Mouse (Mus musculus): ENCODE measurements around the gene Tmem181a. TPM values are rescaled to one million over a fixed set of nuclear protein-coding genes. Genes with fewer than 3 reads are reported as not detected.
"Not testable (repeated sequence)": the region's sequence is repeated elsewhere in the genome, so short reads cannot be mapped to it uniquely, and the experiment has no call there.

Tmem181a gene
- 1 to 10 TPM; 6.2 to 7.8 (median 7.2) TPM for total RNA-seq (2022)

DNA sequence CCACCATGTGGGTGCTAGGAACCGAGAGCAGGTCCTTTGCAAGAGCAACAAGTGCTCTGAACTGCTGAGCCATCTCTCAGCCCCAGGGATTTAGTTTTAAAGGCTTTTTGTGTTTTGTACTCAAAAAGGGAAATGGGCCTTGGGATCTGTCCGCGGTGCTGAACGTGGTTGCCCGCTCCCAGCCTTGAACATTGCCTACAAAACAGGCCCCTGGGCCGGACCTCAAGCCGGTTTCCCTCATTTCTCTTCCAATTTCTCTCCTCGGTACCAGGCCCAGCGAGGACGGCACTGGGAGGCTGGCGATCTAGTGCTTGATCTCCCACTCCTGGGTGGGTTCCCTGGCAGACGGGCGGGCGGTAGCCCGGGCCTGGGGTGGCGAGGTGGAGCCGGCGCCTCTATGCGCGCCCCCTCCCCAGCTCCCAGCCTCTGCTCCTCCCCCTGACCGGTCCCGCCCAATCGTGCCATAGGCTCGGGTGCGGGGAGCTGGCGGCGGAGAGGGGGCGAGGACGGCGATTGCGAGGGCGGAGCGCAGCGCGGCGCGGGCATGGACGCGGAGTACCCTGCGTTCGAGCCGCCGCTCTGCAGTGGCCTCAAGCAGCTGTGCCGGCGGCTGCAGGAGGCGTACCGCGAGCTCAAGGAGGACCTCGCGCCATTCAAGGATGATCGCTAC is at the start of gene Tmem181a:
Gene Tmem181a (plus strand): TSS at position 461 of the 670 bp plus-strand sequence.
- not testable (repeated sequence) for DNase-seq (ENCODE audit: low spot score)

DNA sequence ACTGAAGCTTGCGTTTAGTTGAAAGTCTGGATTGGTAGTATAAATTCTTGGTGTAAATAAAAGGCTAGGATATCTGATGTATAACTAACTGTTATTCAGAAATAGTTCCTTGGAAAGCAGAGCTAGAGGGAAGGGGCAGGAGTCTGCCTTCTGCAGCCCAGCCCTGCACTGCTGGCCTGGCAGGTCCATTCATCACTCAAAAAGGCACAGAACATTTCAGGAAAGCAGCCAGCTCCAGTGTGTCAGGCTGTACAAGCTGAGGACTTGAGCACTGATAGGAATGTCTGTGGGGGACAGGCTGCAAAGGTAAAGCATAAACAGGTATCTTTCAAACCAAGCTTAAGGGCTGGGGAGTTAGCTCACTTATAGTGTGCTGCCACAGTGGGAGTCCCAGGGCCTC is 44.9 kb upstream of the Tmem181a start:
- DNase-seq (ENCODE audit: low spot score): peak; percentile 50

DNA sequence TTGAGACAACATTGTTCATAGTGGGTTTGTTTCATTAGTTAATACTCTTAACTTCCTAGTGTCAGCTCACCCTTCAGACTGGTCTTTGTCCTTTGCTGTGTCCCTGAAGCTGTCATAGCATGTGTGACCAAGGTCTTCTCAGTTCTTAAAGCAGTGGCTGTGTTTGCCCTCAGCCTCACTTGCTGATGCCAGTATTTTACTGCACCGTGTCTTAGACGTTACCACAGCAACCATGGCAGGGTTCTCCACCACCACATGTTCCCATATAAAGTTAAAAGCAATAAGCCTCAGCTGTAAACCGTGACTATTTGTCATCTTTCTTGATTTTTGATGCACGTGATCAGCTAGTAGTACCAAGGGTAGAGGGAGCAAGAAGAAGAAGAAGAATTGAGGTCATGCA is 41.0 kb upstream of the Tmem181a start:
- DNase-seq (ENCODE audit: low spot score): no peak

DNA sequence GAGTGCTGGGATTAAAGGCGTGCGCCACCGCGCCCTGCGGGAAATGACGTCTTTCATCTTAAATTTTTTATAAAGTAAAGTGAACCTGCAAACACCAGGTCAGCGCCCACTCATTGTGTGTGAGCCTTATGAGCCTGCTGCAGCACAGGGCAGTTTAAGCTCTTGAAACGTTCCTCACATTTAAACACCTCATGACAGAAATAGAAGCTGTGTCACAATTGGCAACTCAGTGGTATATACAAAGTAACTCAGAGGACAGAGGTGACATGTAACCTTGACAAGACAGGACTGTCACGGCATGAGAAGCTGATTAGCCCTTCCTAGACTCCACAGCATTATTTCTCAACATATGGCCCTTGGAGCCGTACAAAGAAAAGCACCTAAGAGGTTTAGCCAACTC is 40.1 kb upstream of the Tmem181a start:
- DNase-seq (ENCODE audit: low spot score): peak; percentile 48

DNA sequence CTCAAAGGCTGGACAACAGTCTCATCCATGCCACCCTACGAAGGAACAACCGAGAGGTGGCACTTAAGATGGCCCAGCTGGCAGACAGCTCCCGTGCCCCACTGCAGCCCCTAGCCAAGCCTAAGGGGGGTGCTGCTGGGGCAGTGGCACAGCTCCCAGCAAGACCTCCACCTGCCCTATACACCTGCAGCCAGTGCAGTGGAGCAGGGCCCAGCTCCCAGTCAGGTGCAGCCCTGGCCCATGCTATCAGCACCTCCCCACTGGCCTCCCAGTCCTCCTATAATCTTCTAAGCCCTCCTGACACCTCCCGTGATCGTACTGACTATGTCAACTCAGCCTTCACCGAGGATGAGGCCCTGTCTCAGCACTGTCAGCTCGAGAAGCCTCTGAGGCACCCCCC is 24.0 kb upstream of the Tmem181a start:
- not testable (repeated sequence) for DNase-seq (ENCODE audit: low spot score)

DNA sequence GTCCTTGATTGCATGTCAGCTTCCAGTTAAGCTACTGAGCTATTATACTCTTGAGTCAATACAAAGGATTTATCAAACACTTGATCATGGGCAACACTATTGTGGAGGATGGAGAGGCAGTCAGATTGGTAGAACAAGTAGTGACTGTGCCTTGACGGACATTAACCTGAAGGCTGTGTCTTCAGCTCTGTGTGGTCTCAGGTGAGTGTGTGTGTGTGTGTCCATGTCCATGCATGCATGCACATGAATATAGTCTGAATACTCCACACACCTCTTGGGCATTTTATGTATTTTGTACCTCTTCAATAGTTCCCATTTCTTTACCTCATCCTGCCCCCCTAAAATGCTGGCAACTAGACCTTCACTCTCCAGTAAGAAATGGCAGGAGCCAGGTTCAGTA is 5.4 kb upstream of the Tmem181a start:
- not testable (repeated sequence) for DNase-seq (ENCODE audit: low spot score)

DNA sequence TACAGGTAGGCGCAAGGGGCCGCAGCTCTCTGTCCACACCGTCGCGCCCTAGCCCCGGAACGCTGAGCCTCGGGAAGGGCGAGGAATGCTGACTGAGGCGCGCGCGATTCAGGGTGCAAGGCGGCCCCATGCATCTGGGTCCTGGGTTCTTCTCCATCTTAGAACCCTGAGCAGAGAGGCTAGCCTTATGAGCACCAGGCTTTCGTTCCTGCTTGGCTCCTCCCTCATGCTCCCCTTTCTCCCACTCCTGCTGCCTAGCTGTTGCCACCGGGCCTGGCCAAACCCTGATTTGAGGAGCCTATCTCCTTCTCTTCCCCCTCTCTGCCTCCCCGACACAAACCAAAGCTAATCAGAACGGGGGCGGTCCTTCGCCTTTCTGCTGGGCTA is 403 bp downstream of the Tmem181a start:
- not testable (repeated sequence) for DNase-seq (ENCODE audit: low spot score)

DNA sequence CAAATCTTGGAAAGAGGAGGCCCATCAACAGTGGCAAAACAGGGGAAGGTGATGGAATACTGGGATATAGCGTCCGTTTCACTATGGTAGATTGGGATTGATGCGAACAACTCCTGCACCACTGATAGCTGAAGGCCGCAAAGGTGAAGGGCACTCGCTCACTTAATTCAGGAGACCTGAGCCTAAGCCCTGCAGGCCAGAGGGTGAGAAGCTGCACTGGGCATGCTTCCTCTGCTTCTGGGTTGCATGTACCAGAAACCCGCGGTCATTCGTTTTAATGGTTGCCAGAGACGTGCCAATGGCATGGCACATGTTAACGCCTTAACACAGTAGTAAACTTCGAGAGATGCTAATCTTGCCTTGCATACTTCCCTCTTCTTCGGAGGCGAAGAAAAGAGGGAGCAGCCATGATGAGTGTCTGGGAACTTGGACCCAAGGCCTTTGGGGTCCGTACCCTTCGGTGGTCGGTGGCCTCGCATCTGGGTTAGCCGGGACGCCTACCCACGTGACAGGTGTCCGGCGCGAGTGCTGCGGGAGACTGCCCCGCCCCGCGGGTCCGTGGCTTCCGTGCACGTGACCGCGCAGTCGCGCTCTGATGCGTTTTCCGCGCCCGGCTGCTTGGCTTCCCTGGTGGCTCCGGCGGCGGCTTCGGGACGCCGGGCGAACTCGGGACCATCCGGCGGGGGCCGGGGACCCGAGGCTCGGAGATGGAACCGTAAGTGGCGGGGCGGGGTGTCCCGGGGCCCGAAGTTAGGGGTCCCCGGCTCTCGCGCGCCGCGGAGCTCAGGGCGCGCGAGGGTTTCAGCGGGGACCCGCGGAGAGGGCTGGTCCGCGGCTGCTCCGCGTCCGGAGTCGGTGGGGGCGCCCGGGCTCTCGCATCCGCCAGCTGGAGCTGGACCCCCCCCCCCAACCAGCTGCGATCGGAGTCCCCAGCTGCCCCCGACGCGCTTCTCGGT is 13.5 kb downstream of the Tmem181a start:
- peak; percentile 21 for DNase-seq (ENCODE audit: low spot score)

DNA sequence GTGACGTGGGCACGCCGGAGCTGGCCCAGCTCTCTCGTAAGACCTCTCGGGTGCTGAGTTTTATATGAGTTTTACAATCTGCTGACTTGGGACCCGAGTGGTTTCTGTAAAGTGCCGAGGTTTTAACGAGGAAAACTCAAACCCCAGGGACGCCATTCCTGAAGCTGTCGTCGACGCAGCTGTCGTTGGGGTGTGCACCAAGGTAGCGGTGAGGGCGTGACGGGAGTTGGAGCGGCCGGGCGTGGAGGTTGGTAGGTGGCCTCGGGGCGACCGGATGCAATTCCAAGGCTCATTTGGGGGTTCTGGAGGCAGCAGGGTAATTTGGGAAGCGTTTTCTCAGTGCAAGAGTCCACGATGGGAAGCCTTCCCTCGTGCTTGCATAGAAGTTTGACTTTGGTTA is 14.2 kb downstream of the Tmem181a start:
- not testable (repeated sequence) for DNase-seq (ENCODE audit: low spot score)

DNA sequence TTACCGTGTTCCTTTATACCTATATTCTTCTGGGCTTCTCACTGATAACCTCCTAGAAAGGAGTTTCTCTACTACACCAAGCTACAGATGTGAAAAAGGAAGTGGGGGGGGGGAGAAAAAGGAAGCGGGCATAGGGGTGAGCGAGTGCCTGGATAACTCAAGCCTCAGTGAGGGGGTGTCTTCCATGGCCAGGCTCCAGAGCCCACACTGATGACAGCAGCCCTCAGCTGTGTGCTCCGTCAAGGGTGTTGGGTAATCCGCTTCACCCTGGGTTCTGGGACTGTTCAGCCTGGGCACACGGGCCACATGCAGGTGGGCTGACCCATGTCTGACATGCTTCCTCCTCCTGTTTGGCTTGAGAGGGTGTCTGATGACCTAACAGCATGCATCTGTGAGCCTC is 15.3 kb downstream of the Tmem181a start:
- DNase-seq (ENCODE audit: low spot score): not testable (repeated sequence)

DNA sequence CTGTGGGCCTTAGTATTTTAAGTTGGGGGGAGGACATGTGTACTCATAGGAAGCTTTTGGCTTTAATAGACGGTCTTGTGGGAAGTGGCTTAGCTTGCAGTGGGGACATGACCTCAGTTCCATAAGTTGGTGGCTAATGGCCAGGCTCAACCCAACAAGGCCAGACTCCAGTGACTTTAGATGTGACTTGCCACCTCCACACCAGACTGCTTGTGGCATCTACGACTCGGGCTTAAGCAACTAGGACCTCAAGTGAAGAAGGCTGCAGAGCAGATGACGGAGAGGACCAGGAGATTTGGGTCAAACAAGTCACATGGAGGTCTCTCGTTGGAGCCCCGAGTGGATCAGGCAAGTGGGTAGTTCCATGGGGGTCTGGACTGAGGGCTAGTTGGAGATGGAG is 18.0 kb downstream of the Tmem181a start:
- not testable (repeated sequence) for DNase-seq (ENCODE audit: low spot score)

DNA sequence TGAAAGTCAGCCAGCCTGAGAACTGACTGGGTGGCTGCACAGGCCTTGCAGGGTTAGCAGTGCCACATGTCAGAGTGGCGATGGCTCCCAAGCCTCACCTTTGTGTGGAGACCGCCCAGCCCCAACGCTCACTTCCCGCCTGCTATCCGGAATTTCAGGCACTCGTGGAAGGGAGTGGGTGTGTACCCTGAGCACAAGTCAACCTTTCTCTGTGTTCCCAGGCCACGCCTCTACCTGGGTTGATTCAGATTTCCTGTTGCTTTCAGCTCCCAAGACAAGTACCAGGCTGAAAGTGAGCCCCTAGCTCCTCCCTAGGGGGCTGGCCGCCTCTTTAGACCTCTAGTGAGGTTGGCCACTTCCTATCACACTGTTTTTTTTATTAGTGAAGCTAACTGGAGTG is 22.5 kb downstream of the Tmem181a start:
- DNase-seq (ENCODE audit: low spot score): not testable (repeated sequence)

DNA sequence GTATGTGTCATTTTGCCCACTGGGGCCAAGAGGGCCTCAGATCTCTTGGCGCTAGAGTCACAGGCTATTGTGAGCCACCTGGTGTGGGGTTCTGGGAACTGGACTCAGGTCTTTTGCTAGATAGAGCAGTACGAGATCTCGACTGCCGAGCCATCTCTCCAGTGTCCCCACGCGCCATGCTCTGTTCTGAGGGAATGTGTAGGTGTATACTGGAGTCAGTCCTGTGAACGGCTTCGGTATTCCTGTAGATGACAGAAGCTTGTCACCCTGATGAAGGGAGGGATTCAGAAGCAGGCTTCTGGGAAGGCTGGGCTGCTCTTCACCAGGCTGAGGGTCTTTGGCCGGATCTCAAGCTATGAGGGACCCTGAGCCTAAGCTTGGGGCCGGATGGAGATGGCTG is 23.1 kb downstream of the Tmem181a start:
- DNase-seq (ENCODE audit: low spot score): not testable (repeated sequence)

DNA sequence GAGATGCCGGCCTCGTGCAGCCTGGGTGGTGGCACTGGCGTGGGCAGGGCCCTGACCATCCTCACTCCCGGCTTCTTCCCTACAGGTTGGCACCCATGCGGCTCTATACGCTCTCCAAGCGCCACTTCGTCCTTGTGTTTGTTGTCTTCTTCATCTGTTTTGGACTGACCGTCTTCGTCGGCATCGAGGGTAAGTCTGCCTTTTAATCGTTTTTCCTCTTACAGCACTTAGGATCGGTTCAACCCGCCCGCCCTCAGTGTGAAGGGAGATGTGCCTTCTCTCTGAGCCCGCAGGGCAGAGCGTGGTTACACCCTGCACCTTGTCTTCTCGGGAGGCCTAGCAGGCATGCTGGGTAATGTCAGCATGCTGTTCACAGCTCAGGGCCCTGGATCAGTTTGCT is 23.9 kb downstream of the Tmem181a start:
- not testable (repeated sequence) for DNase-seq (ENCODE audit: low spot score)

DNA sequence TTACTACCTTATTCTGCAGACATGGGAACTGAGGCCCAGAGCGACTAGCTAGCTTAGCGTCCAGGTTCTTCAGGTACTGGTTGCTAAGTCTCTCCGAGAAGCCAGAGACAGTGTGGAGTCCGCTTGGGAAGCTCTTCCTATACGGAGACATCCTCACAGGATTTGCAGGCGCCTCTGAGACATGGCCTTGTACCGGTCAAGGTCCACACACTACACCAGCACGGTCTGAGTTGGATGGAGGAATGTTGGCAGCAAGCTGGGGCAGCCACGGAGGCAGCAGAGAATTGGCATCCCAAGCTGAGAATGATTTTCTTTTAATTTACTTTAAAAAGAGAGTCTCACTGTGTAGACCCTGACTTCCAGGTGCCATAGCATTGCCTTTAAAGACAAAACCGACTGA is 26.5 kb downstream of the Tmem181a start:
- DNase-seq (ENCODE audit: low spot score): not testable (repeated sequence)

DNA sequence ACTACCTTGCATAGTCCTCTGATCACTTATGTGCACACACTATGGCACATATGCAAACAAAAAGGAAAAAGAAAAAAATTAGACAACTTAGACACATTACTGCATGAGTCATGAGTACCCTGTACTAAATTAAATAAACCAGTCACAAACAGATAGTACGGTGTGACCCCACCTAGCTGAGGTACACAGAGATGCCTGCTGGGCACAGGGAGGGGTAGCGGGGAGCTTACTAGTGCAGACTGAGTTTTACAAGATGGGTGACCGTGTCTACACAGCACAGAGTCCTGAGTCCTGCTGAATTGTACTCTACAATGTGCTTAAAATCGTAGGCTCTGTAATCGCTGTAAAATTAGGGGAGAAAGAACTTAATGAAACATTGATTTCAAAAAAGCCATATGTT is 29.5 kb downstream of the Tmem181a start:
- DNase-seq (ENCODE audit: low spot score): not testable (repeated sequence)

DNA sequence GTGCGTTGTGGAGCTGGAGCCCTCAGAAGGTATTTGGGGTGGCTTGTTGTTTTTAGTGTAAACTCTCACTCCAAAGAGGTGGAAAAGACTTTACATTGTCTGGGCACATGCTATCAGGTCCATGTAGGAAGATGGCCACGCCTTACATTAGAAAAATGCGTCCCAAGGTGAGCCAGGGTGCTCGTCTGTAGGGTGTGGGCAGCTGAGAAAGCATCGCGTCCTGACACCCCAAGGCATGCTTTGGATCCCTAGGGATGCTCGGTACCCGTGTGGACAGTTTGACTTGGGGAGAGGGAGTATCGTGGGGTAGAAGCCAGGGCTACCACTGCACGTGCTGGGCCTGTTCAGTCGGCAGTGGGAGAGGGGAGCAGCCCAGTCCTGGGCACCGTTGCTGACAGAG is 32.4 kb downstream of the Tmem181a start:
- not testable (repeated sequence) for DNase-seq (ENCODE audit: low spot score)

DNA sequence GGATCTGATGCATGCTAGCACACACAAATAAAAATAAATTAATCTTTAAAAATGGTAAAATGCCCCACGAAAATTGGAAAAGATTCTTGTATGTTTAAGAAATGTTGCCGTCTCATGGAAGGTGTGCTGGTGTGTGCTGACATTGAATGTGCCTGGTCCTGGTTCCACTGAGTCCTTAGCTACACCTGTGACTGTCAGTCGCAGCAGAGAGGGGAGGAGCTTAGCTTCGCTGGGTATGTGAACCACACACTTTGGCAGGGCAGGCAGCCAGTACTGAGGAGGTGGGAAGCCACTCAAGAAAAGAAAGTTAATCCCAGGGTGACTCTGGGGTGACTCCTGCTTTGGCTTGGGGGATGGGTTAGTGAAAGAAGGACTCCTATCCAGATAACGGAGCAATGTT is 37.2 kb downstream of the Tmem181a start:
- not testable (repeated sequence) for DNase-seq (ENCODE audit: low spot score)

DNA sequence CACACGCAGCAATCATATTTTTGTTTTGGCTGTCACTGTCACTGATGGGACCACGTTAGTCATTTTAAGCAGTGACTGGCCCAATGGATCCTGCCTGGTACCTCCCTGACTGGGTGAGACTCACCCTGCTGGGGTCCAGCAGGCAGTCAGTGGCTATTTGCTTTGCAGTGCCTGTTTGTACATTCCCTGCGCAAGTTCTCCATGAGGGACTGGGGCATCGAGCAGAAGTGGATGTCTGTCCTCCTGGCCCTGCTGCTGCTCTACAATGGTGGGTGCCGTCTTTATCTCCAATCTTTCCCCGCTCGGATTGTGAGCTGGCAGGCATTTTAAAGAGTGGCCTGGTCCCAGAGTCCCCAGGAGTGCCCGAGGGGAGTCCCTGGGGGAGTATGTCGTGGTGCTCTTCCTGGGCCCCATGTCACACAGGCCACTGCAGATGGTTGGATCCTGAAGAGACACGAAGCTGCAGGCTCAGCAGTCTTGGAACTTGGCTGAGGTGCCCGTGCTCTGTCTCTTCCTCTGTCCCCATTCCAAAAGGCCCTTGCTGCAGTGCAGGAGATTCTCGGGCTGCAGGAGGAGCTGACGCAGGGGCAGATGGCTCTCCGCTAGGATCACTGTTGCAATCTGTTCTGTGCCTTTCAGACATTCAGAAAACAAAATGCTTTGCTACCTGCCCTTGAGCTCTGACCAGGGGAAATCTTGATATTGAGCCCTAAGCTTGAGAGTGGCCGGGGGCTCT is 40.6 kb downstream of the Tmem181a start:
- not testable (repeated sequence) for DNase-seq (ENCODE audit: low spot score)

DNA sequence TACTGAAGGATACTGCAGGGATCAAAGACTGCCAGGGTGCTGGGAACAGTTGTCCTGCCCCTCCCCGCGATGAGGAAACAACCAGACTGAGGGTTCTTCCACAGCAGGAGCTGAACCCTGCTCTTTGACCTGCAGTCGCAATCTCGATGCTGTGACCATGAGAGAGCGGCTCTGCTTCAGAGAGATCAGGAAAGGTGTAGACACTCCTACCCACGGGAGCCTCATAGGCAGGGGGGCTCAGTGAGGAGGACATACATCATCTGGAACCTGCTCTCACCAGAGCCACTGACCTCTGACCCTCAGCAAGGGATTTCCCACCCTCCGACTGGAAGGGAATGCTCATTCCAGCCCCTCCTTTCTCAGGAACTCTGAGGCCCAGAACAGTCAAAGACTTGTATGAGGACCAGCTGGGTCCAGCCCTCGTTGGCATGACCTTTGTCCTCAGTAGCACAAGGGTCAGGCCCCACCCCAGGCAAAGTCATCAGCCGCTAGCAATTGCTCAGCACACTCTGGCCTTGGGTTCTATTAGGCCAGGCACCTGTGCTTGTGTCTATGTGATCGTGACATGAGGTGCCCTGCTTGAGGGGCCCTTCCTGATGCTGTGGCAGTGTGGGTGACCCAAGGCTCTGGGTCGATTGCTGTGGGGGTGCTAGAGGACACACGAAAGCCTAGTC is 43.7 kb downstream of the Tmem181a start:
- DNase-seq (ENCODE audit: low spot score): not testable (repeated sequence)

DNA sequence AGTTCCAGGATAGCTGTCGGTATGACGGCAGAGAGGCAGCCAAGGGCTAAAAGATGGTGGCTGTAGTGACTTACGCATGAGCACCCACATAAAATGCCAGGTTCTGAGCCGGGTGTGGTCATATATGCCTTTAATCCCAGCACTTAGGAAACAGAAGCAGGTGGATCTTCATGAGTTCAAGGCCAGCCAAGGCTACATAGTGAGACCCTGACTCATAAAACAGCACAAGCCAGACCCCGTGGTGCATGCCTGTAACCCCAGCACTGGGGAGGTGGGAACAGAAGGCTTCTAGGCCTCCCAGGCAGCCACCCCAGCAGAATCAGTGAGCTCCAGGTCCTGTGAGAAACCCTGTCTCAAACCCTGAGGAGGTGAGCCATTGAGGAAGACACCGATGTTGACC is 48.2 kb downstream of the Tmem181a start:
- not testable (repeated sequence) for DNase-seq (ENCODE audit: low spot score)

All from heart, adult 8-10 months (tissue).